Mouse (Mus musculus) brain, adult 2 months (tissue): ENCODE results near the gene Arfip1.

ENCODE experiments used
- DNase-seq: peaks from one replicate; pipeline ENCODE4 v3.0.0; 2011; ENCODE audit warnings: low read depth, low spot score

The Arfip1 gene

DNA sequence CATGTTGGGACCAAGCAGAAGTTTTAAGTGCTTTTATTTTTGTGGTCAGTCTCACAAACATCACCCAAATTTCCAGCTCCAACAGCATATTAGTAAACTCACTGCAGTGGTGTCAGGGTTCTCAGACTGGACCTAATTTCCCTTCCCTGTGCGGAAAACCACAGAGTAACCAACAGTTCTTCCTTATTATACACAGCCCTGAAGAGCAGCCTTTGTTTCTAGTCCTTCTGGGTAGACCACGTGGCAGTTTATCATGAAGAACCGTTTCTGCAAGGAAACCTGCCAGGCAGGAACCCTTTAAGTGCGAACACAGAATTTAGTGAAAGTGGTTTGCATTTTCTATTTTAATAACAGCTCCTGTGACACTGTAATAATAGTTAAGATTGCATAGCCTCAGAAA lies 90.3 kb downstream of the Arfip1 start:
- DNase-seq = no peak

DNA sequence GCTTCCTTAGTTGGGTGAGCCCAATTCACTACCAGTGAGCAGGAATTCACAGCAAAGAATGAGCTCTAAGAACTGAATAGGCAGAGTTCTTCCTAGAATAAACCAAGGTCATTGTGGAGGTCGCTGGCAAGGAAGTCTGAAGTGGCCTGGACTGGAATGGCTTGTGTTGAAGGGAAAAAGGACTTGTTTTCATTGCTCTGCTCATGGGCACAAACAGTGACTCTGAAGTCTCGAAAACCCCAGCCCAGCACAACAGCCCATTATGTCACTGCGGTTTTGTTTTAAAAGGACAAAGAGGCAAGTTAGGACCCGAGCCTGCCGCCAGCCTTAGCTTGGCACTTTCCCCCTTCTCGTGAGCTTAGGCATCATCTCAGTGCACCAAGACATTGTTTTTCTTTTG lies 93.7 kb downstream of the Arfip1 start:
- DNase-seq = peak; percentile 91

DNA sequence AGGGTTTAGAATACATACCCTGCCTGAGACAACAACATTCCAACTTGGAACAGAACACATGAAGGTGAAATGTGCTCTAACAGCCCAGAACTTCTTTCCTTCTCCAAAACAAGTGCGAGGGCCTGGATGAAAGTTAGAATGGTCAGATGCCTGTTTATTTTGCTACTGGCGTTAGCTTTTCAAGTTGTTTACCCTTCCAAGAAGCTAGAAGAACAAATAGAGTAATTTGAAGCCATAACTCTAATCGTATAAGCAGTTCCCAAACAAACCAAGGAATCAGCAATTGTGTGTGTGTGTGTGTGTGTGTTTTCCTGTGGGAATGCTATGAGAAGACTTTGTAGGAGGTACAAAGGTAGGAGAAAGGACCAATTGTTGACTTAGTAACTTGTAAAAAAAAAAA lies 97.5 kb downstream of the Arfip1 start:
- no peak for DNase-seq

DNA sequence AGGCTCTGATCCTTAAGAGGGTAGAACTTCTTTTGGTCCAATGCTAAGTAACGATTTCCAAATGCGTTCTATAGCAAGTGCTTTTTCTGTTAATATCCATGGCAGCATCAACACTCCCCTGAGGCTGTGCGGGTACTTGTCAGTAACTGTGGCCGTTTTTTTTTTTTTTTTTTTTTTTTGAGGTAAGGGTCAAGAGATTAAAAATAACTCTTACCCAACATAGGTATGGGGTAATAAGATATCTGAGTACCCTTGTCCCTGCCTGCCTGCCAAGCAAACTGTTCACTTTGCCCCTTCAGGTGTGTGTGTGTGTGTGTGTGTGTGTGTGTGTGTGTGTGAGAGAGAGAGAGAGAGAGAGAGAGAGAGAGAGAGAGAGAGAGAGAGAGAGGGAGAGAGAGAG lies 98.1 kb downstream of the Arfip1 start:
- no peak for DNase-seq

DNA sequence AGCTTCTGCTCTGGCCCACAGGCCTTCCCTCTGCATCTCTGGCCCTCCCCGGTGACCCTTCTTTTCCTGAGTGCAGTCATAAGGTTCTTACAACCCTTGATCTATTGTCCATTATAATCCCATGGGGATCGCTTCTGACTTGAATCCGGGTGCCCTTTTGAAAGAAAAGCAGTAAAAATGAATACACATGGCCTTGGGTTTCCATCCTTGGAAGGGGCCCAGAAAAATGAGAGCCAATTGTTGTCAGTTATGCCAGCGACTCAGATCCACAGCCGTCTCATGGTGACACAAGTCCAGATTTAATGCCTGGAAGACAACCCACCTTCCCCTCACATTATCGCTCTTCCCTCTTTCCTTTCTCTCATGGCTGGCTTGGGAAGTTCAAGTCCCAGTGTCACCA lies 100.3 kb downstream of the Arfip1 start:
- no peak for DNase-seq

DNA sequence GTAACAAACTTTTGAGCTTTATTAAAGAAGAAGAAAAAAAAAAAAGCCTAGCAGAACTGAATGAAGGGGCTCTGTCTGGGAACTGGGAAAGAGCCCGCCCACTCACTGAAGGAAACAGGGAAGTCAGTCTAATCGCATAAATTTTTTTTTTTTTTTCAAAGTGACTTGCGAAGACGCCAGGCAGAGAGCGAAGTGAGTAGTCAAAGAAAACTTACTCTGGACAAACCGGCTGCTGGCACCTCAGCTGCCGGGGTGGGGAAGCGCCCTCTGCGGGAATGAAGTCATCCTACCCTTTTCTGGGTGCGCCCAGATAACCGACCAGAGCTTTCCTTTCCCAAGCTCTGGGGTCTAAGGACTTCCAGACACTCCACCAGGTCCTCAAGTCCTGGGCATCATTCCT lies 101.3 kb downstream of the Arfip1 start:
- DNase-seq = peak; percentile 66

DNA sequence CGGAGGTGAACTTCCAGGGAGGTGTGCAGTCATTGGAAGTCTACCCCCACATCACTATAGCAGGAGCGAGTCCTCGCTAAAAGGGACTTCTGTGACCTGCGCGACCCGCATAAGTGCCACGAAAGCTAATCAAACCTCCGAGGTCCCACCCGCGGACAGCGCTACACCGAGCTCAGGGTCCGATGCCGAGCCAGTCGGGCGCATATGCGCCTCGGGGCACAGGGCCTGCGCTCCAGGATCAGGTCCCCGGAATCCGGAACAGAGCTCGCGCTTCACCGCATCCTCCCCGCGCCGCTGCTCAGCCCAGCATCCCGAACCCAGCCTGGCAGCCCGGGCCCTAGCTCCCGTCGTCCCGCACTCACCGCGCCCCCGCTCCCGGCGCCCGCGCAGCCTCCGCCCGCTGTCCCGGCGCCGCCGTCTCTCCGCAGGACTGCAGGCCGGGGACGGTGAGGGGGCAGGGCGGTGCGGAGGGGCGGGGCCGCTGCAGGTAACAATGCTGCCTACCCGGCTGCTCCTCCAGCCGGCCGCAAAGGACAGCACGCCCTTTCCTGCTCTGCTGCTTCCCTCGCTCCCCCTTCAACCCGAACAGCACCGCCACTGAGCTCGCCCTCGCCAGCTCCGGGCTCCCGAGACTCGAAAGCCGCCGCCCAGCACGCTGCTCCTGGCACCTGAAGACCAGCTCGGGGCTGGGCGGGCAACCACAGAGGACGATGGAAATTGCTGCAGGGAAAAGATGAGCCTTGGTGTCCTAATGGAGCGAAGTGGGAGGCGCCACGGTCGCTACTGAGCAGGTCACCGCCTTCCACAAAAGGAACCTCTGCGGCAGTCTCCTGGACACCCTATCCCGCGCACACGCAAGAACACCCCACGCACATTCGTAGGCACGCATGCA lies 102.2 kb downstream of the Arfip1 start, which contains the start of gene Fhdc1:
Fhdc1 (minus strand) TSS at position 424 of the 892 bp plus-strand sequence.
- peak; percentile 69 for DNase-seq

DNA sequence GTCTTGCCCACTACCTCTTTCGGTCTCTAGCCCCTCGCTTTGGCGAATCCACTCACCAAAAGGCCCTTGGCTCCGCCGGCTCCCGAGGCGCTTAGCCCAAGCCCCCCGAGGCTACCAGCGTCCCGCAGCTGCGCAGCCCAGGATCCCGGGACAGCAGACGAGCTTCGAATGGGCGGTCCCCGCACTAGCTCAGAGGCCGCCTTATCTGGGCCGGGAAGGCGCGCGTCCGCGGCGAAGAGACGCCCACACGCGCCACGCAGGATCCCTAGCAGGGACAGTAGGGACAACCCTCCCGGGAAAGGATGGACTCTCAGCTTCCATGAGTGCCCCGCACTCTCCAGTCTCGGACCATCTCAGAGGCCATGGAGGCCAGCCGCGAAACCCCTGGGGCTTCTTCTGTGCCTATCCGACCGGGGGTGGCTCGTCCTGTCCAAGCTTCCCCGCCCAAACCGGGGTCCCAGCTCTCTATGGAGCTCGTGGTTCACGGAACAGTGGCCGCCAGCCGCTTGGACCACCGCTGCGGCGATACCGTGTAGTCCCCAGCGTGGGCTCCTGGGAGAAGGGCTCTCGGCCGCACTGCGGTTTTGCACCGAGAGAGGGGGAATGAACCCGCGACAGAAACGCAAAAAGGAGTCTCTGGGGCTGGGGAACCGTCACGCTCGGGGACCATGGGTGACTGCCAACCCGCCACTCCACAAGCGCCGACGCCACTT lies 103.0 kb downstream of the Arfip1 start:
- DNase-seq = peak; percentile 64

DNA sequence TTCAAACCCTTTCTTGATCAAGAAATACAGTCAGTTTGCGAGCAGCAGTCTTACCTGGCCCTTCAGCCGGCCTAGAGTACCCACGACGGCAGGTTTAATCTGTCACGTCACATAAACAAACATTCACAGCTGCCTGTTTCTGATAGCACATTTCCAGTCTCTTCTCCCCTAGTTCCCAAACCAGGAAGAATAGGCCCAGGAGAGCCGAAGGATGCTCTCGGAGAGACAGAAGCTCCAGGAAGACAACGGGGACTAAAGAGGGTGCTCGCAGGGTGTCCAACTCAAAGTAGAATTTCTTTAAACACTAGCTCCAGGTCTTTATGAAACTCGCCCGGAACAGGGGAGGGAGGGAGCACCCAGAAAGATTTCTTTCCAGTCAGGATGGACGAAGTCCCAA lies 103.5 kb downstream of the Arfip1 start:
- DNase-seq = no peak

DNA sequence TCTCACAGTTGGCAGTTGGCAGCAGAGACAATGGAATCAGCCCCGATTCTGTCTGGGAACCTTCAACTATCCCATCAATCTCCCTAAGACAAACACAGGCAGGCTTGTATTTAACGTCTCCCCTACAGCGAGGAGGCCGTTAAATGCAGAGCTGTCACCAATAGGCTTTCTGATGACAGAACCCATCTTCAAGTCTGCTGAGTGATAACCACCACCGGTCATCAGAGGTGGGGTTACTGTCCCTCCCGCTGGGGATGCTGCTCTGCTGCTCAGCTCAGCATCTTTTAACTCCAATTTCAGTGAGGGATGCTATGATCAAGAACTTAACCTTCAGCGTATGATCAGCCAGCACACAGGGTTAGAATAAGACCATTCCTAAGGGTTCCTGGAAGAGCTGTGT lies 104.2 kb downstream of the Arfip1 start:
- DNase-seq = no peak

DNA sequence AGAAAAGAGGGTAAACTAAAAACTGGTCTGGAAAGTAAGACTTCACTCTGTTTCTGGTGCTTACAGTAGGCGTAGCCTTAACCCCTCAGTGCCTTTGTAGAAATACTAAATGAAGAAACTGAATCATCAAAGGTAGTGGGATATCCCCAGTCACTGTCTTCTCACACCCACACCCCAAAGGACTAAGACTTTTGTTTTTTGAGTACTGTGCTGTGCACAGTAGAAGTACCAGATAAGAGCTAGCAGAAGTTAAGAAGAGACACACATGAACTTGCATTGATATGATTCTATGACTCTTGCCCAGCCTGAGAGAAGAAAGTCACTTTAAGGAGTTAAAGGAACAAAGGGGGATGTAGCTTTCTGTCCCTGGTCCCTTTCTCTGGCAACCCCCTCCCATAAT lies 104.9 kb downstream of the Arfip1 start:
- DNase-seq = no peak

DNA sequence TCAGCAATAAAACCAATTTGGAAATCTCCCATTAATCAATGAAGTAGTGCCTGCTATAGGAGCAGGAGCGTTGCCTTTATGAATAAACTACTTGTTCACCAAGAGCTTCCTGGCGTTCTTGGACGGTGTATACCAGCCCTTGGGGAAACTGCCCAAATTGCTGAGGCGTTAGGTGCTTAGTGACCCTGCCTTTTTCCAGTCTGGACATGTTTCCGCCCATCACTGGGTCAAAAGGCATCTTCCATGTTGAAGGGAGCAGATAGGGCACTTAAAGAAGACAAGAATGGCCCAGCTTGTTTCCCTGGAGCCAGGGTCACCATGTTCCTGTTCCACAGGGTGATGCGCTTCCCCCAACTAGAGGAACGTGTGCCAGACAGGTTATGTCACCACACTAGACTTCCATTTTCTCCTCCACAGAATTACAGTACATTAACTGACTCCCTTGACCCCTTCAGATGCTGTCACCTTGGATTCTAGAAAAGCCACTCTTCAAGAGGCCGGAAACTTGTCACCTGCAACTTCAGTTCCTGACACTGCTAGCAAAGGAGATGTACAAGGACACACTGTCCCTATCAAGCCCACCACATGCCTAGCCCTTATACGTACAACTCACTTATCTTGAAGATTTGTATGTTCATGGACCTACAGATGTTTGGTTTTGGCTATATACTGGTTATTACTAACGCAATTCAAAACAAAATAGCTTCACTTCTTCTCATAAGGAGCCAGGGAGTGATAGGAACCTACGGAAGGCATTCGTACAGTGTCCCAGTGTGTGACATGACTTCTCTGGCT lies 107.2 kb downstream of the Arfip1 start:
- DNase-seq = no peak

DNA sequence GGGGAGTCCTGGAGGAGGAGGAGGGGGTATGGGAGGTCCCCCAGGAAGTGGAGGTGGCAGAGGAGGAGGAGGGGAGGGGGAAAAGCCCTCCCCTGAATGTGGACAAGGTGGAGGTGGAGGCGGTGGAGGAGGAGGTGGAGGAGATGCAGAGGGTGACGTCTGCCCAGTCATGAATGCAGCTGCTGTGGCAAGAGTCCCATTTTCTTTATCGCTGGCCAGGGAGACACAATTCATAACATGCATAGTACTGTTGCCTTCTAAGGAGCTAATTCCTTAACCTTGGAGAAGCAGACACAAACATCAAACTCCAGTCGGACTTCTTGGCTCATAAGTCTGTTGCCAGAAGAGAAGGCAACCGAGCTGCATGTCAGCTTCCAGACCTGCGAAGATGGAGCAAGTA lies 108.0 kb downstream of the Arfip1 start:
- no peak for DNase-seq

DNA sequence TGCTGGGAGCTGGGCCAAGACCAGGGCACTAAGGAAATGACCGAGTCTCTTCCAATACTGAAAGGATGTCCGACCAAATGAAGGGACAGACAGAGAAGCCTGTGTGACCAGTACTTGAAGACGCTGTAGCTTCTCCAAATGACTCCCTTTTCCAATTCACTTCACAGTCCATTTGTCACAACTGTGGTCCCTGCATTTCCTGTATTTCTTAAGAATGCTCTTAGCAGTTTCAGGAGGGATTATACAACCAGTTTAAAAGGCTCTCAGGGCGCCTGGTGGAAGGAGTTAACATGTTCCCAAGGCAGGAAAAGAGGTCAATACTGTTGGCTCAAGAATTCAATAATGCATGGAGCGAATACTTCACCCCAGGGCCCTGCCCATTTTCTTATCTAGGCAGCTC lies 109.5 kb downstream of the Arfip1 start:
- DNase-seq = no peak

DNA sequence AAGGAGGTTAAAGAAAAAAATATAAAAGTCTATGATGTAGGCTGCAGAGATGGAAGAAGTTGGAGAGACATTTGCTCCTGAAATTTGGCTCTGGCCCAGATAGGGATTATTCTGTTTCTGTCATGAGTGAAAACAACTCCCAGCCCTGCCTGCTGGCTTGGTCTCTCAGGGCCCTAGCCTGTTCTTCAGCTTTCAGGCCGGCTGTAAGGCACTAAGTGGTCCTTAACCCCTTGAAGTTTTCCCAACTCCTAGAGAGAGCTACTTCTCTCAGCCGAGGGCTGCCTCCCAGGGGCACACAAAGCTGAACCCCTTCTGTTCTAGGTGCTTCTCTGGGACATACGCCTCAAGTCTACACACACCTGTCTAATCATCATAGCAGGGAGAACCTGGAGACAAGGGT lies 109.9 kb downstream of the Arfip1 start:
- DNase-seq = no peak

DNA sequence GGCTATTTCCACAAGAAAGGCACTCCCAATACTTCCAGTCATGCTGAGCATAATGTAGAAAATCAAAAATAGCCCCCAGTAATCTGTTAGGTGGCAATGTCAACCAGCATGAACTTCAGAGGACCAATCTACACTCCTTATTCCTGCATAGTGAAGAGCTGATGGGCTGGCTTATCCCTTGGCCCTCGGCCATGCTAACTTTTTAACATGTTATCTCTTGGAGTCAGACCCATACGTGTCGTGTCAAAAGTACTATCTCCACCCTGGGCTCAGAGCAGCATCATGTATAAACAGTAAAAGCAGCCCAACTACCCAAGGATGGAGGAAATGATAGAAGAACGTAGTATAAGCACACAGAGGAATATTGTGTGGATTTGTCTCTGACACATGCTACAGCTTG lies 111.3 kb downstream of the Arfip1 start:
- DNase-seq = no peak

DNA sequence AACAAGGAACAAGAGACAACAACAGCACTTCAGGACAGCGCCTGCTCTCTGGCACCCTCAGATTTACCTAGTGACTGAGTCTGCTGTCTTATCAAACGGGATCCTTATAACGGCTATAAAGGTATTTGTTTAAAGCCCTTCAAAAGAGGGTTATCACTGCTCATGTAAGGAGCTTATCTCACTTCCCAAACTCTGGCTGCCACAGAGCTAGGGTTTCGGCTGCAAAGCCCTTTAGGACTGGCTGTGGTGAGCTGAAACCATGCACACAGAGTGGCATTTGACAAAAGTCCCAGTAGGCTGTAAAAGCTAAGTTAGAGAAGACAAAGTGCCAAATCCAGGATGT lies 114.3 kb downstream of the Arfip1 start:
- DNase-seq = no peak

DNA sequence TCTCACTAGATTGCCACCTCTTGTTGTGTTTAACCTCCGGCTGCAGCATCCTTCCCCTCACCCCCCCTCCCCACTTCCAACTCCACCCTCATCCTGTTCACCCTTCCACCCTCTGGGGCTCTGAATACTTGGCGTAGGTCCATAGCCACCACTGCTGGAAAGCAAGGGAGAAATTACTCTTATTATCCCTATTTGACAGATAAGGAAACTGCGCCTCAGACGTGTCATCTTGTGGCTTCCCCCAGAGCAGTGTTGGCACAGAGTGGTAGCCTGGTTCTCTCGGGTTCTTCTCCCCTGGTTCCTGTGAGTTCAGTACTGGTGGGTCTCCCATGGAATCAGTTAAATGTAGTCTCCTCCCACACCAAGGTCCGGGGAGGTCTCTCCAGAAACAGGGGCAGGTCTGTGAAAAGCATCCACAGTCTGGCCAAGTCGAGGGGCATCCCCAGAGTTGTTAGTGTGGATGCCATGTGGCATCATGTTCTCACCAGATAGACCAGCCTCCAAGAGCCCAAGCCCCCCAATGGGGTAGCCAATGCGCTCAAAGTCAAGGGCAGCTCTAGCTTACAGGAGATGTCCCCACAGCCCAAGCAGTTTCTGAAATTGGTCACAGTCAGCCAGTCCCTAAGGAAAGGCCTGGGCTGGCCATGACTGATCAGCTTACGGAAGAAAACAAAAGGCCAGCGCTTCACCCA lies 114.9 kb downstream of the Arfip1 start:
- no peak for DNase-seq

DNA sequence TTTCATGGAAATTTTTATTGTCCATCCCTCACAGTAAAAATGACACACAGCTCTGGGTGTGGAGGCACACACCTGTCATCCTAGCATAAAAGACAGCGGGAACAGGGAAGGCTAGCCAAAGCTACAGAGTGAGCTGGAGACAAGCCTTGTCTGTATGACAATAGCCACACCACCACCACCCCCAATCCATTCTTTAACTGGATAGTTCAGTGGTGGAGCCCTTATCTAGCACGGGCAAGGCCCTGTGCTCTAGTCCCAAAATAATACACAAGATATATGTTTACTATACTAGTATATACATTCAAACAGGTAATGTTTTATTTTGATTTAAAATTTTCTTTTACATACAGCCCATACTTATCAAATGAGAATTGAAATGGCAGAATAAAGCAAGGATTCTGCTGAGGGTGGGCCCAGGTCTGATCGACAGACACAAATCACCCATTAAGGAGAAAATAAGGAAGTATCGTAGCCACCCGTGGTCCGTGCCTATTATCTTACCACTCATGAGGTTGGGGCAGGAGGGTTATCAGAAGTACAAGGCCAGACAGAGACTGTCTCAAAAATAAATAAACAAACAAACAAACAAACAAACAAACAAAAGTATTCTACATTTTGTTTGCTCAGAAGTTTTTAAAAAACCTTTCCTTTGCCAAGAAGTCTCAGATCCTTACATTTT lies 116.5 kb downstream of the Arfip1 start:
- no peak for DNase-seq

DNA sequence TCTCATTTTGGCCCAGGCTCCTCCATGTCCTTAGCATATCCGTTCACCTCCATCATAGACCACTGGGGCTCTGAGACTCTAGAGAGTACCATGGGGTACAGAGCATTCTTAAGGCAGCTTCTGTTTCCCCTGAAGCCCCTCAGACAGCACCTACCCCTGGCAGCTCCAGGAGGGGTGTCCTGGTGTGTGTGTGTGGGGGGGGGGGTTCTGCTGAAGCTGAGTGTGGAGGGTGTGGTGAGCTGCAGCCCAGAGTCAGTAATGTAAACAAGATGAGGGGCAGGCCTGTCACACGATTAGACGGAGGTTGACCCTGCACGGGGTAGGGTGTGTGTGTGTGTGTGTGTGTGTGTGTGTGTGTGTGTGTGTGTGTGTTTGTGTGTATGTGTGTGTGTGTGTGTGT lies 120.7 kb downstream of the Arfip1 start:
- no peak for DNase-seq

DNA sequence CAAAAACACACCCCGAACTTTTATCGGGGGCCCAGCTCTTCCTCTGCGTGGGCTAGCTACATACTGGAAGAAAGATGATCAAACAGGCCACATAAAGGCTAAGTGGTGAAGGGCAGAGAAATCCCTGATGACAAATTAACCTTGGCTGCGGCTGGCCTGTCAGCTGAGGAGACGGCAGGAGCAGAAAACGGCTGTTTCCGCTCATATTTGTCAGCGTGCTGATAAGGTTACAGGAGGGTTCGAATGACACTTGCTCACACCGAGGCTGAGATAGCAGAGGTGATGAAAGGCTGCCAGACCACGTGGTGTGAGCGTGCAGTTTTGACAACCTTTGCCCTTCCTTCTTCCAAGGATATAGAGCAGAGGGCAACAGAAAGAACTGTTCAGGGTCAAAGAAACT lies 121.5 kb downstream of the Arfip1 start:
- DNase-seq = no peak
